20 mouse cellular contexts compared by ENCODE assay signal in genomic region chr4:46546709-46547108, GRCm38 (mm10). TPM values are rescaled to one million over a fixed set of nuclear protein-coding genes. Genes with fewer than 3 reads are reported as not detected.
DNase-seq lines count a peak whose midpoint lies in the region; ATAC-seq and TF ChIP-seq lines count a peak whose summit lies in the region.
"Had no signal": no experiment of that assay in that cellular context is flagged by ENCODE, and none has a peak within 500 bp of the region (broad histone marks: within the 10 kb centered on the region; RNA-seq: fewer than 3 reads in every experiment).

No protein-coding gene starts in this region.

- dilution Hi-C loops in CH12.LX (cut with MboI; ENCODE audit: extremely low pct_ligation_motif_present, extremely low pct_unique_long_range_greater_than_20kb, low sequenced_read_pairs), result no loop called here

- no peak for DNase-seq in limb, embryonic 10.5 days (ENCODE audit: low spot score)
- DNase-seq in B cell, adult 2 months, result peak; percentile 30 to 43
- DNase-seq in CH12.LX (ENCODE audit: extremely low read depth), result peak; percentile 63
- no peak for DNase-seq in embryo, embryonic 10.5 days (ENCODE audit: low spot score)
- no peak for DNase-seq in urinary bladder, postnatal 14 days (ENCODE audit: low spot score)
- DNase-seq: adrenal gland, adult 2 months; cerebellum, adult 11 months; cerebellum, postnatal 36 days; heart, postnatal 14 days; kidney, adult 8-10 months; lung, postnatal 14 days; right cerebral cortex, postnatal 14 days; thymus, postnatal 36 days had no signal

- H3K27ac ChIP-seq in limb, embryonic 13.5 days, result no peak overlapping the region
- H3K27ac ChIP-seq in limb, embryonic 10.5 days, result no peak overlapping the region
- peak overlapping the region; percentile 22; the same call in 1 of the 2 replicates for H3K27ac ChIP-seq in CH12.LX (ENCODE audit: insufficient read depth, low read depth)
- 0 out of 2 replicates have a peak overlapping the region, but pooled peaks have one; percentile 5 for H3K27ac ChIP-seq in hindbrain, embryonic 13.5 days
- H3K27ac ChIP-seq: embryonic facial prominence, embryonic 13.5 days; heart, embryonic 10.5 days; liver, embryonic 15.5 days had no signal

- no peak for TF ChIP-seq POLR2A in CH12.LX (IDR thresholded peaks at IDR 0.05; ENCODE audit: low read depth, low read length)

- H3K36me3 ChIP-seq in limb, embryonic 13.5 days, result no peaks in the 10 kb centered on the region
- H3K36me3 ChIP-seq in limb, embryonic 10.5 days, result no peaks in the 10 kb centered on the region
- H3K36me3 ChIP-seq in CH12.LX (replicated peaks in 1 of 2; ENCODE audit: control insufficient read depth in 1 of 2, insufficient read depth in 1 of 2, low read length in 1 of 2), result peaks cover 75 to 81% of the 10 kb centered on the region in 2 experiments
- no peaks in the 10 kb centered on the region; the same call in 1 of the 2 replicates for H3K36me3 ChIP-seq in hindbrain, embryonic 13.5 days
- H3K36me3 ChIP-seq: embryonic facial prominence, embryonic 13.5 days; heart, embryonic 10.5 days; liver, embryonic 15.5 days had no signal

- no peak overlapping the region for H3K9ac ChIP-seq in limb, embryonic 13.5 days
- no peak overlapping the region for H3K9ac ChIP-seq in CH12.LX (ENCODE audit: insufficient read depth, low read depth)
- no peak overlapping the region for H3K9ac ChIP-seq in hindbrain, embryonic 13.5 days
- H3K9ac ChIP-seq: embryonic facial prominence, embryonic 13.5 days; liver, embryonic 15.5 days had no signal

- 42% methylated on average over 6 of the region's 6 CpGs for WGBS in limb, embryonic 13.5 days
- 53% methylated on average over 6 of the region's 6 CpGs for WGBS in limb, embryonic 10.5 days
- 29% methylated on average over 6 of the region's 6 CpGs for WGBS in hindbrain, embryonic 13.5 days

- TF ChIP-seq CTCF in CH12.LX (conservative IDR thresholded peaks at IDR 0.05 in 1 of 2, IDR thresholded peaks at IDR 0.05 in 1 of 2; ENCODE audit: low read depth in 2 of 2, low read length in 2 of 2), result no peak

- H3K79me2 ChIP-seq in CH12.LX (replicated peaks; ENCODE audit: control insufficient read depth, extremely low read depth, insufficient read depth, poor library complexity, severe bottlenecking), result 0 out of 2 replicates have a peak, but pooled peaks cover 2% of the 10 kb centered on the region

- peak; percentile 49; the same call in 1 of the 2 replicates for TF ChIP-seq EP300 in CH12.LX (IDR thresholded peaks at IDR 0.05; ENCODE audit: low read length)

- H3K9me3 ChIP-seq in limb, embryonic 13.5 days, result no peaks in the 10 kb centered on the region
- no peaks in the 10 kb centered on the region for H3K9me3 ChIP-seq in limb, embryonic 10.5 days (replicated peaks)
- no peaks in the 10 kb centered on the region for H3K9me3 ChIP-seq in CH12.LX (replicated peaks; ENCODE audit: low read length)
- no peaks in the 10 kb centered on the region for H3K9me3 ChIP-seq in hindbrain, embryonic 13.5 days
- H3K9me3 ChIP-seq: embryonic facial prominence, embryonic 13.5 days; heart, embryonic 10.5 days; liver, embryonic 15.5 days had no signal

- ATAC-seq in limb, embryonic 13.5 days (ENCODE audit: low FRiP score, low read depth), result peak; percentile 37; the same call in 1 of the 2 replicates
- ATAC-seq in hindbrain, embryonic 13.5 days (ENCODE audit: low FRiP score), result peak; percentile 33; the same call in 1 of the 2 replicates
- ATAC-seq: CD4-positive, CD25-positive, alpha-beta regulatory T cell, adult 4 months; inflammation-experienced regulatory T-cells, adult 6 months had no signal

- H3K4me1 ChIP-seq in limb, embryonic 13.5 days, result 0 out of 2 replicates have a peak, but pooled peaks cover 4% of the 10 kb centered on the region
- H3K4me1 ChIP-seq in limb, embryonic 10.5 days, result peaks cover 4% of the 10 kb centered on the region; the same call in 1 of the 2 replicates
- H3K4me1 ChIP-seq in CH12.LX (ENCODE audit: control insufficient read depth in 1 of 2, insufficient read depth in 2 of 2), result peaks cover 26 to 78% of the 10 kb centered on the region in 2 experiments
- 0 out of 2 replicates have a peak, but pooled peaks cover 3% of the 10 kb centered on the region for H3K4me1 ChIP-seq in hindbrain, embryonic 13.5 days (replicated peaks)
- H3K4me1 ChIP-seq: heart, embryonic 10.5 days; liver, embryonic 15.5 days had no signal

- in situ Hi-C loops in CH12.LX (cut with MboI; ENCODE audit: low pct_ligation_motif_present, low pct_unique_long_range_greater_than_20kb, low sequenced_read_pairs), result loop anchor here (5.0 kb wide), 1 partner anchor 41 kb away; no protein-coding TSS in a partner anchor

- H3K4me3 ChIP-seq in limb, embryonic 13.5 days, result no peak overlapping the region
- H3K4me3 ChIP-seq in limb, embryonic 10.5 days, result no peak overlapping the region
- peak overlapping the region in 1 of 3 experiments; percentile 35 for H3K4me3 ChIP-seq in CH12.LX (replicated peaks in 1 of 3; ENCODE audit: low read depth in 2 of 3, low read length in 2 of 3, poor library complexity in 1 of 3)
- no peak overlapping the region for H3K4me3 ChIP-seq in hindbrain, embryonic 13.5 days
- H3K4me3 ChIP-seq: embryonic facial prominence, embryonic 13.5 days; heart, embryonic 10.5 days; liver, embryonic 15.5 days had no signal

- no peak; the same call in 1 of the 2 replicates for TF ChIP-seq RAD21 in CH12.LX (IDR thresholded peaks at IDR 0.05; ENCODE audit: low read depth, low read length)

- H3K27me3 ChIP-seq in limb, embryonic 13.5 days, result no peaks in the 10 kb centered on the region
- no peaks in the 10 kb centered on the region for H3K27me3 ChIP-seq in limb, embryonic 10.5 days (ENCODE audit: low read depth, poor library complexity, severe bottlenecking)
- no peaks in the 10 kb centered on the region for H3K27me3 ChIP-seq in CH12.LX (replicated peaks)
- peaks cover 4% of the 10 kb centered on the region; the same call in 1 of the 2 replicates for H3K27me3 ChIP-seq in hindbrain, embryonic 13.5 days
- H3K27me3 ChIP-seq: liver, embryonic 15.5 days had no signal

- no peak overlapping the region for H3K4me2 ChIP-seq in limb, embryonic 13.5 days (replicated peaks)
- H3K4me2 ChIP-seq in CH12.LX (ENCODE audit: insufficient read depth, low read depth, poor library complexity, severe bottlenecking), result no peak overlapping the region
- H3K4me2 ChIP-seq in hindbrain, embryonic 13.5 days, result no peak overlapping the region
- H3K4me2 ChIP-seq: embryonic facial prominence, embryonic 13.5 days; liver, embryonic 15.5 days had no signal

TF ChIP-seq in CH12.LX, 34 proteins besides CTCF, POLR2A, EP300 and RAD21 (continues in another document):
- TF ChIP-seq MXI1 (IDR thresholded peaks at IDR 0.05; ENCODE audit: low read depth, low read length) (0 out of 2 replicates have a peak, but pooled peaks have one; percentile 36), ZMIZ1 (IDR thresholded peaks at IDR 0.05; ENCODE audit: low read depth, low read length) (no peak), MAFK (IDR thresholded peaks at IDR 0.05; ENCODE audit: insufficient replicate concordance, low read length) (0 out of 2 replicates have a peak, but pooled peaks have one; percentile 12), ZKSCAN1 (IDR thresholded peaks at IDR 0.05; ENCODE audit: borderline replicate concordance, low read depth, low read length) (no peak), SIN3A (IDR thresholded peaks at IDR 0.05; ENCODE audit: low read length) (peak; percentile 79), CHD2 (IDR thresholded peaks at IDR 0.05; ENCODE audit: low read length) (peak; percentile 77; the same call in 1 of the 2 replicates), GABPA (IDR thresholded peaks at IDR 0.05; ENCODE audit: insufficient replicate concordance, low read depth, low read length) (no peak), BHLHE40 (IDR thresholded peaks at IDR 0.05; ENCODE audit: low read depth, low read length) (peak; percentile 87), TCF12 (IDR thresholded peaks at IDR 0.05; ENCODE audit: low read depth, low read length) (peak; percentile 82), ETS1 (conservative IDR thresholded peaks at IDR 0.05; ENCODE audit: low read depth, low read length) (peak; percentile 76), USF2 (conservative IDR thresholded peaks at IDR 0.05; ENCODE audit: low read depth, low read length) (no peak), E2F4 (IDR thresholded peaks at IDR 0.05; ENCODE audit: insufficient replicate concordance, low read depth, low read length) (no peak), JUND (conservative IDR thresholded peaks at IDR 0.05; ENCODE audit: low read depth, low read length) (no peak), MAX (IDR thresholded peaks at IDR 0.05; ENCODE audit: low read length) (0 out of 2 replicates have a peak, but pooled peaks have one; percentile 32), SMC3 (IDR thresholded peaks at IDR 0.05; ENCODE audit: low read depth, low read length) (no peak), ZC3H11A (IDR thresholded peaks at IDR 0.05; ENCODE audit: low read depth, low read length) (no peak), HCFC1 (IDR thresholded peaks at IDR 0.05; ENCODE audit: low read depth, low read length) (no peak), KAT2A (IDR thresholded peaks at IDR 0.05; ENCODE audit: insufficient replicate concordance, low read length) (0 out of 2 replicates have a peak, but pooled peaks have one; percentile 48)

RNA-seq across cellular contexts. Expression of gene Trim14, which starts 10.8 kb away (rescaled TPM):
- 1.1 and 1.2 TPM in 2 replicates for polyA plus RNA-seq in limb, embryonic 13.5 days (2015; fragmentation: Nextera tagmentation; extraction: Ambion mirVana)
- 0.64 and 0.78 TPM in 2 replicates for polyA plus RNA-seq in limb, embryonic 10.5 days (2016; fragmentation: Nextera tagmentation; extraction: Ambion mirVana)
- 24.4 and 26.5 TPM in 2 replicates for total RNA-seq in CH12.LX (2012; rRNA removed)
- 11.6 and 13.8 TPM in 2 replicates for total RNA-seq in CH12.LX (2014; rRNA removed)
- 26.0 and 35.4 TPM in 2 replicates for polyA plus RNA-seq in CH12.LX (2012; ENCODE audit: insufficient read length, low read depth)
- 0.93 and 0.96 TPM in 2 replicates for polyA plus RNA-seq in hindbrain, embryonic 13.5 days (2015; fragmentation: Nextera tagmentation; extraction: Ambion mirVana)

RNA-seq across cellular contexts. Expression of gene Coro2a, which starts 55.3 kb away (rescaled TPM):
- 2.6 and 2.7 TPM in 2 replicates for polyA plus RNA-seq in limb, embryonic 13.5 days (2015; fragmentation: Nextera tagmentation; extraction: Ambion mirVana)
- 2.1 and 2.2 TPM in 2 replicates for polyA plus RNA-seq in limb, embryonic 10.5 days (2016; fragmentation: Nextera tagmentation; extraction: Ambion mirVana)
- total RNA-seq in CH12.LX (2012; rRNA removed) (71.4 and 129 TPM in 2 replicates), CH12.LX (2014; rRNA removed) (23.3 and 24.6 TPM in 2 replicates)
- 152 and 223 TPM in 2 replicates for polyA plus RNA-seq in CH12.LX (2012; ENCODE audit: insufficient read length, low read depth)
- polyA plus RNA-seq in hindbrain, embryonic 13.5 days (2015; fragmentation: Nextera tagmentation; extraction: Ambion mirVana), result 6.0 and 6.7 TPM in 2 replicates

RNA-seq across cellular contexts. Expression of gene Nans, which starts 57.7 kb away (rescaled TPM):
- polyA plus RNA-seq in limb, embryonic 13.5 days (2015; fragmentation: Nextera tagmentation; extraction: Ambion mirVana), result 102 and 105 TPM in 2 replicates
- polyA plus RNA-seq in limb, embryonic 10.5 days (2016; fragmentation: Nextera tagmentation; extraction: Ambion mirVana), result 87.2 and 96.1 TPM in 2 replicates
- total RNA-seq in CH12.LX (2012; rRNA removed) (103 and 119 TPM in 2 replicates), CH12.LX (2014; rRNA removed) (140 and 150 TPM in 2 replicates)
- polyA plus RNA-seq in CH12.LX (2012; ENCODE audit: insufficient read length, low read depth), result 127 and 173 TPM in 2 replicates
- polyA plus RNA-seq in hindbrain, embryonic 13.5 days (2015; fragmentation: Nextera tagmentation; extraction: Ambion mirVana), result 64.7 and 67.5 TPM in 2 replicates

Comparison
In these comparisons a context has a peak if more than half of its experiments do, and no peak if none do; other contexts are left out.
1. H3K27ac ChIP-seq: peak in CH12.LX (single experiment) and hindbrain, embryonic 13.5 days (single experiment); none in limb, embryonic 13.5 days (single experiment) and limb, embryonic 10.5 days (single experiment).
2. DNase-seq: peak in B cell, adult 2 months (2 of 2) and CH12.LX (single experiment); none in limb, embryonic 10.5 days (single experiment), embryo, embryonic 10.5 days (single experiment) and urinary bladder, postnatal 14 days (single experiment).
3. RNA of gene Trim14, which starts 10.8 kb away (polyA plus RNA-seq): 26.0 to 35.4 TPM in CH12.LX; 1.1 to 1.2 TPM in limb, embryonic 13.5 days, 0.93 to 0.96 TPM in hindbrain, embryonic 13.5 days and 0.64 to 0.78 TPM in limb, embryonic 10.5 days; every median in the first group is over 10 times any median in the second.
4. RNA of gene Coro2a, which starts 55.3 kb away (polyA plus RNA-seq): 152 to 223 TPM in CH12.LX; 6.0 to 6.7 TPM in hindbrain, embryonic 13.5 days, 2.6 to 2.7 TPM in limb, embryonic 13.5 days and 2.1 to 2.2 TPM in limb, embryonic 10.5 days; every median in the first group is over 10 times any median in the second.